Mouse (Mus musculus) lung, postnatal 0 days (tissue): ENCODE data around the gene Slc1a5. TPM values are rescaled to one million over a fixed set of nuclear protein-coding genes. Genes with fewer than 3 reads are reported as not detected.

Experiments
- ATAC-seq: fragments of 200-750 bp; cut with Nextera tagmentation; 2 replicates; pipeline ENCODE4 v1.8.0; 2017; ENCODE audit warnings: moderate library complexity
- DNase-seq: peaks from one replicate; pipeline ENCODE4 v3.0.0-alpha.2; 2016; ENCODE audit warnings: low spot score
- H3K27ac ChIP-seq: fragments of 300-500 bp; sonication (generic); 2 replicates; pipeline ENCODE4 v1.5.1; 2014; ENCODE audit warnings: antibody characterized with exemption, mild to moderate bottlenecking, low read length, mixed read lengths
- H3K27me3 ChIP-seq: fragments of 300-500 bp; sonication (generic); replicated peaks from 2 replicates; pipeline ENCODE4 v1.6.1; 2014; ENCODE audit warnings: low read length, mixed read lengths; ENCODE audit not compliant: insufficient read depth
- H3K36me3 ChIP-seq: fragments of 300-500 bp; sonication (generic); 2 replicates; pipeline ENCODE4 v1.6.1; 2014; ENCODE audit warnings: low read length, mixed read lengths; ENCODE audit not compliant: insufficient read depth
- H3K4me1 ChIP-seq: fragments of 300-500 bp; sonication (generic); 2 replicates; pipeline ENCODE4 v1.6.1; 2014; ENCODE audit warnings: antibody characterized with exemption, low read depth, low read length, mixed read lengths; ENCODE audit not compliant: insufficient read depth
- H3K4me2 ChIP-seq: fragments of 300-500 bp; sonication (generic); replicated peaks from 2 replicates; pipeline ENCODE4 v1.6.1; 2014; ENCODE audit warnings: low read depth, mild to moderate bottlenecking, low read length, moderate library complexity, mixed read lengths
- H3K4me3 ChIP-seq: fragments of 300-500 bp; sonication (generic); 2 replicates; pipeline ENCODE4 v1.5.1; 2014; ENCODE audit warnings: low read depth, low read length
- H3K9ac ChIP-seq: fragments of 300-500 bp; sonication (generic); replicated peaks from 2 replicates; pipeline ENCODE4 v1.6.1; 2014; ENCODE audit warnings: low read depth, mild to moderate bottlenecking
- H3K9me3 ChIP-seq: fragments of 300-500 bp; sonication (generic); 2 replicates; pipeline ENCODE4 v1.6.1; 2016; ENCODE audit warnings: low read length, mixed read lengths
- CTCF ChIP-seq: IDR thresholded peaks from 2 replicates; pipeline ENCODE4 v1.5.1; 2016; ENCODE audit warnings: antibody characterized with exemption, mild to moderate bottlenecking
- EP300 ChIP-seq: IDR thresholded peaks from 2 replicates; pipeline ENCODE4 v1.6.1; 2016; ENCODE audit warnings: antibody characterized with exemption, mild to moderate bottlenecking, control low read depth
- WGBS: fragments of 180-500 bp; shearing (Covaris S2); extraction: QIAGEN DNeasy Blood & Tissue Kit; methylation state at CpG from one replicate; pipeline ENCODE4 v1.1.7; 2014; 5-methylcytosine and 5-hydroxymethylcytosine counted together
- polyA plus RNA-seq: library from polyadenylated mRNA; unstranded; fragments of >200 nt; fragmentation: Nextera tagmentation; extraction: Ambion mirVana; gene quantifications from 2 replicates; pipeline ENCODE4 v1.2.1, GENCODE M21; 2015

The Slc1a5 gene
- polyA plus RNA-seq, 1 experiment from 2014 or later: 178 TPM

DNA sequence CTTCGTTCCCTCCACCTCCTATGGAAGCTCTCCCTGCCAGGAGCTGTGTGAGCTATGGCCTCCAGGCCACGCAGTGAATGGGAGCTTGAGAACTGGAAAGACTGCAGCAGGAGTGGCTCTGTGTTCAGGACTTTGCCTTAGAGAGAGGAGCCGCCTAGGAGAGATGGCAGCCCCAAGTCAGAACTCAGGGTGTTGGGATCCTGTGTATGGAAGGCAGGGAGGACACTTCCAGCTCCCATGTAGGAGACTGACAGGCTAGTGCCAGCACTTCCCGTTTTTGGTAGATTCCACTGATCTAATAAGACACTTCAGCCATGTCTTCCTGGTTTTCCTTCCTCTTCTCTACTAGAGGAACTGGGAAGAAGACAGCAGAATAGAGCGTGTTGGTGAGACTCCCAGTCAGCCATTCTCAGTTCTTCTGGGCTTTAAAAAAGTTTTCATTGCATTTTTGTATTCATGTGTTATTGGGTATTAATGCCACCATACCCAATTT is 39.2 kb downstream of the Slc1a5 start:
- Histone ChIP-seq H3K9ac (no peak overlapping the region), H3K4me1 (peaks cover 20% of the 10 kb centered on the region; the same call in 1 of the 2 replicates), H3K36me3 (peaks cover 8% of the 10 kb centered on the region; the same call in 1 of the 2 replicates), H3K4me3 (no peak overlapping the region), H3K4me2 (no peak overlapping the region), H3K27me3 (no peaks in the 10 kb centered on the region), H3K27ac (no peak overlapping the region), H3K9me3 (no peaks in the 10 kb centered on the region)
- DNase-seq (no peak), ATAC-seq (no peak)
- WGBS: 61% methylated on average over 5 of the region's 5 CpGs
- TF ChIP-seq CTCF (no peak), EP300 (no peak)

DNA sequence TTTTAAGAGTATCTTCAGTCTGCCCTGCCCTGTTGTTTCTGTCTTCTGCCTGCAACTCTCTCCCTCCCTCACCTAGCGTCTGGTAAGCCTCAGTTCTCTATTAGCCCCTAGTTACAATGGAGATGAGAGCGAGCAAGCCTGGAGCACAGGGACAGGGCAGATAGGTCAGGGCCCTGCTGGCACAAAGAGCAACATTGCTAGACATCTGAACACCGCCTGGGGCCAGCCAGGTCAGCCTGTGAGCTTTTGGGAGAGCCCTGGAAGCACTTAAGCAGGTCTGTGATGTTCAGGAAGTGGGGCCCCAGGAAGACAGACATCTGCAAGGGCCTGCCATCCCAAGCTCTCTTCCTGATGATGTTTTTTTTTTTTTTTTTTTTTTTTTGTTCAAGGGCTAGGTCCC is 40.0 kb downstream of the Slc1a5 start:
- TF ChIP-seq CTCF (no peak), EP300 (no peak)
- H3K27me3 ChIP-seq: no peaks in the 10 kb centered on the region
- H3K27ac ChIP-seq: no peak overlapping the region
- WGBS: 70% methylated on average over 3 of the region's 3 CpGs
- H3K9me3 ChIP-seq: no peaks in the 10 kb centered on the region
- H3K36me3 ChIP-seq: peaks cover 8% of the 10 kb centered on the region; the same call in 1 of the 2 replicates
- no peak overlapping the region for H3K4me2 ChIP-seq
- no peak for DNase-seq
- no peak overlapping the region for H3K4me3 ChIP-seq
- peaks cover 20% of the 10 kb centered on the region; the same call in 1 of the 2 replicates for H3K4me1 ChIP-seq
- ATAC-seq: no peak
- H3K9ac ChIP-seq: no peak overlapping the region

DNA sequence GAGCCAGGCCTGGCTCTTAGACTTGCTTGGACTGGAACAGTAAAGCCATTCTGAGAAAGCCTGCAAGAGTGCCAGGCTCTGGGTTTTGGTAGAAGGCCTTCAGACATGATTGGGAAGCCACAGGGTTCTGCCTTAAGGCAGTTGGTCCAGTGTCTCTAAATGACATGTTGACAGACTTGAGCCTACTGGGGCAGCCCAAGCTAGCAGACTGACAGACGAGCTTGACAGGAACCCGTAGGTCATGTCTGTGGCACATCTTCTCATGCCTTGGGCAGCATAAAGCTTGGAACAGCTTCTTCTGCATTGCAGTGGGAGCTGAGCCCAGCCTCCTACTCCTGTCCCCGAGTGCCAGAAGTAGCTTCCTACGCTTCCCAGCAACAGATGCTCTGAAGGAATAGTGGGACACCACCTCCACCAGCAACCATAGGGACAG is 40.5 kb downstream of the Slc1a5 start:
- Histone ChIP-seq H3K27me3 (no peaks in the 10 kb centered on the region), H3K4me2 (no peak overlapping the region), H3K4me1 (peaks cover 20% of the 10 kb centered on the region; the same call in 1 of the 2 replicates), H3K4me3 (no peak overlapping the region), H3K9ac (no peak overlapping the region), H3K27ac (no peak overlapping the region), H3K9me3 (no peaks in the 10 kb centered on the region), H3K36me3 (peaks cover 8% of the 10 kb centered on the region; the same call in 1 of the 2 replicates)
- no peak for TF ChIP-seq EP300
- TF ChIP-seq CTCF: no peak
- DNase-seq (no peak), ATAC-seq (no peak)
- WGBS: 45% methylated on average over 4 of the region's 4 CpGs

DNA sequence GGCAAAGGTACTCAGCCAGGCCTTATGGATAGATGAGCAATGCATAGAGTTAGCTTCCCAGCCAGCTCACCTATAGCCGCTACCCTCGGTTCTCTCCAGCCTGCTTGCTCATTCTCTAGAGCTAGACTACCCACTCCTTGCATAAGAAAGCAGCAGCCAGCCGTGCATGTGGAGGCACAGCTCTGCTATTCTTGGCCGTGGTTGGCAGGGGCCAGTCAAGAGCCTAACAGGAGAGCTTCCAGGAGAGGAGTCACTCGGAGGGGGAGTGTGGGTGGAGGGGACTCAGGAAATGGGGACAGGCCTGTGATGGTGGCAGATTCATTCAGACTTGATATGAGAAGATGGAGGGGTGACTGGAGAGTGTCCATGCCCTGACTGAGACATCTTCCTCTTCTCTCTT is 42.6 kb downstream of the Slc1a5 start:
- H3K9me3 ChIP-seq: no peaks in the 10 kb centered on the region
- no peaks in the 10 kb centered on the region for H3K27me3 ChIP-seq
- DNase-seq (no peak), ATAC-seq (no peak)
- WGBS: 54% methylated on average over 5 of the region's 5 CpGs
- H3K9ac ChIP-seq: no peak overlapping the region
- H3K4me1 ChIP-seq: peaks cover 7% of the 10 kb centered on the region; the same call in 1 of the 2 replicates
- H3K4me2 ChIP-seq: no peak overlapping the region
- no peak for TF ChIP-seq EP300
- TF ChIP-seq CTCF: no peak
- peaks cover 14% of the 10 kb centered on the region for H3K36me3 ChIP-seq
- no peak overlapping the region for H3K27ac ChIP-seq
- no peak overlapping the region for H3K4me3 ChIP-seq

- no peaks in the 10 kb centered on the region for H3K9me3 ChIP-seq
- 74% methylated on average over 10 of the region's 10 CpGs for WGBS
- H3K4me3 ChIP-seq: no peak overlapping the region
- no peak overlapping the region for H3K27ac ChIP-seq
- peak; percentile 65 for ATAC-seq
- TF ChIP-seq CTCF (peak; percentile 76), EP300 (no peak)
- no peaks in the 10 kb centered on the region for H3K27me3 ChIP-seq
- peaks cover 4% of the 10 kb centered on the region; the same call in 1 of the 2 replicates for H3K4me1 ChIP-seq
- H3K9ac ChIP-seq: no peak overlapping the region
- H3K36me3 ChIP-seq: peaks cover 34% of the 10 kb centered on the region
- peak; percentile 59 for DNase-seq
- H3K4me2 ChIP-seq: no peak overlapping the region
Measured at GRCm38 (mm10) chr7:16825785-16826184, 44.6 kb downstream of the Slc1a5 start.

- DNase-seq (no peak), ATAC-seq (no peak)
Measured at GRCm38 (mm10) chr7:16826571-16826970, 45.4 kb downstream of the Slc1a5 start.

DNA sequence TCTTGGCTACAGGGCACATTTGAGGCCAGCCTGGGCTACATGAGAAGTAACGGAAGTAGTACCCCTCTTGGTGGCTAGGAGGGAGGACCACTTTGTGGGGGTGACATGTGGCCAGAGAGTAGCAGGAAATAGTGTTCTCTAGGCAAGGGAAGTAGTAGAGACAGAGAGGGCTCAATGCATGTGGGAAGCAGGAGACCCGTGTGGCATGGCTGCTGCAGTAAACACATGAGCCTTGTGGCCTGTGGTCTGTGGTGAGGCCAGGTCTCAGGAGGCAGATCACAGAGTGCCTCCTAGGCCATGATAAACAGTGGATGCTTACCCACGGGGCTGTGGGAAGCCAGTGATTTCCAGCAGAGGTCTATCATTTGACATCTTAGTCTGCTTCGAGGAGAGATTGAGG is 46.1 kb downstream of the Slc1a5 start:
- no peak overlapping the region for H3K4me3 ChIP-seq
- TF ChIP-seq CTCF: no peak
- TF ChIP-seq EP300: no peak
- H3K9ac ChIP-seq: no peak overlapping the region
- no peak overlapping the region for H3K4me2 ChIP-seq
- no peaks in the 10 kb centered on the region for H3K27me3 ChIP-seq
- no peak overlapping the region for H3K27ac ChIP-seq
- H3K4me1 ChIP-seq: no peaks in the 10 kb centered on the region
- ATAC-seq (no peak), DNase-seq (no peak)
- 49% methylated on average over 4 of the region's 4 CpGs for WGBS
- H3K9me3 ChIP-seq: no peaks in the 10 kb centered on the region
- H3K36me3 ChIP-seq: peaks cover 49% of the 10 kb centered on the region

More at GRCm38 (mm10) chr7:16826571-16826970, 45.4 kb downstream of the Slc1a5 start:
- H3K4me3 ChIP-seq: no peak overlapping the region
- peaks cover 42% of the 10 kb centered on the region for H3K36me3 ChIP-seq
- TF ChIP-seq EP300 (no peak), CTCF (no peak)
- H3K9ac ChIP-seq: no peak overlapping the region
- no peak overlapping the region for H3K27ac ChIP-seq
- no peaks in the 10 kb centered on the region for H3K9me3 ChIP-seq
- 58% methylated on average over 5 of the region's 5 CpGs for WGBS
- H3K27me3 ChIP-seq: no peaks in the 10 kb centered on the region
- no peaks in the 10 kb centered on the region for H3K4me1 ChIP-seq
- no peak overlapping the region for H3K4me2 ChIP-seq
